In the genomic region with DNA sequence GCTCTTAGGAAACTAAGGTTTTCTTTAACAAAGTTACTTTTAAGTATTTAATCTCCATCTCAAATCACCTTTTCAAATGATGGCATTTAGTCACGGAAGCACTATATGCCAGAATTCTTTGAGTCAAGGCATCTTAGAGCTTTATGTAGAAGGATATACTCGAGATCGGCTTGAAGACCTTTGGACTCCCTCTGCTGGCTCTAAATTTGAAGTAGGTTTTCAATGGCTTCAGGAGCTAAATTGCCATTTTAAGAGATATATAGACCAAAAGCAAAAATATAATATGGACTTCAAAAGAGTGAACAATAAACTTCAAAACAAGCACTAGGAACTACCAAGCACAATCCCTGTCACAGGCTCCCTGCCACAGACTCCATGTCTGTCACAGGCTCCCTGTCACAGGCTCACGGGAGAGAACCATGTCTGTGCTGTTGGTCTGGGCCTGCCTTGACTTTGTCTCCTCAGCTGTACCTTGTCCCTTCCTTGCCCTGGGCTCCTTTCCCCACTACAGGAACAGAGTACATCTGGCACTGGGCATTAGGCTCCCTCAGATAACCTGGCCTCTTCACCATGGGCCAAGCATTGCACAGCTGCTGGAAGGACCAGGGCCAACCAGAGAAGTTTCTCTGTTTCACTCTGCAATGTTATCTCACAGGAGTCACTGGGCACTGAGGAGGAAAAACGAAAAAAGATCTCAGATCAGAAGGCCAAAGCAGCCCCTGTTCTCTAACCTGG, we compare ENCODE assay signal across 11 mouse cellular contexts. TPM values are rescaled to one million over a fixed set of nuclear protein-coding genes. Genes with fewer than 3 reads are reported as not detected.
DNase-seq lines count a peak whose midpoint lies in the region; ATAC-seq and TF ChIP-seq lines count a peak whose summit lies in the region.
"Had no signal": no experiment of that assay in that cellular context is flagged by ENCODE, and none has a peak within 500 bp of the region (broad histone marks: within the 10 kb centered on the region; RNA-seq: fewer than 3 reads in every experiment).

No protein-coding gene starts in this region.

- H3K9me3 ChIP-seq in heart, embryonic 12.5 days (replicated peaks) = 0 out of 2 replicates have a peak, but pooled peaks cover 5% of the 10 kb centered on the region
- no peaks in the 10 kb centered on the region for H3K9me3 ChIP-seq in lung, embryonic 14.5 days (ENCODE audit: low read depth, low read length)
- no peaks in the 10 kb centered on the region for H3K9me3 ChIP-seq in kidney, postnatal 0 days (replicated peaks; ENCODE audit: low read length)
- no peaks in the 10 kb centered on the region for H3K9me3 ChIP-seq in forebrain, embryonic 12.5 days
- H3K9me3 ChIP-seq: forebrain, embryonic 15.5 days; lung, embryonic 15.5 days had no signal

- peaks cover 52% of the 10 kb centered on the region for H3K36me3 ChIP-seq in heart, embryonic 12.5 days
- peaks cover 52% of the 10 kb centered on the region for H3K36me3 ChIP-seq in lung, embryonic 14.5 days (ENCODE audit: insufficient read depth)
- peaks cover 29% of the 10 kb centered on the region; the same call in 1 of the 2 replicates for H3K36me3 ChIP-seq in kidney, postnatal 0 days (ENCODE audit: insufficient read depth, low read length)
- H3K36me3 ChIP-seq in forebrain, embryonic 12.5 days (replicated peaks) = 0 out of 2 replicates have a peak, but pooled peaks cover 5% of the 10 kb centered on the region

- peaks cover 39% of the 10 kb centered on the region for H3K4me1 ChIP-seq in heart, embryonic 12.5 days (replicated peaks)
- H3K4me1 ChIP-seq in lung, embryonic 14.5 days (ENCODE audit: insufficient read depth) = peaks cover 11% of the 10 kb centered on the region; the same call in 1 of the 2 replicates
- H3K4me1 ChIP-seq in kidney, postnatal 0 days (replicated peaks; ENCODE audit: insufficient read depth, low read length) = peaks cover 20% of the 10 kb centered on the region
- H3K4me1 ChIP-seq in forebrain, embryonic 12.5 days = peaks cover 14% of the 10 kb centered on the region

- H3K4me3 ChIP-seq in heart, embryonic 12.5 days = no peak overlapping the region
- no peak overlapping the region for H3K4me3 ChIP-seq in lung, embryonic 14.5 days (ENCODE audit: low read depth, low read length)
- H3K4me3 ChIP-seq in kidney, postnatal 0 days (replicated peaks; ENCODE audit: low read depth, low read length) = no peak overlapping the region
- H3K4me3 ChIP-seq in forebrain, embryonic 12.5 days (replicated peaks) = no peak overlapping the region
- H3K4me3 ChIP-seq: forebrain, embryonic 15.5 days; lung, embryonic 15.5 days had no signal

- no peak overlapping the region for H3K9ac ChIP-seq in heart, embryonic 12.5 days
- H3K9ac ChIP-seq in lung, embryonic 14.5 days = no peak overlapping the region
- H3K9ac ChIP-seq in kidney, postnatal 0 days (ENCODE audit: low read depth, low read length) = no peak overlapping the region
- no peak overlapping the region for H3K9ac ChIP-seq in forebrain, embryonic 12.5 days
- H3K9ac ChIP-seq: forebrain, embryonic 15.5 days; lung, embryonic 15.5 days had no signal

- H3K27ac ChIP-seq in heart, embryonic 12.5 days (ENCODE audit: poor library complexity, severe bottlenecking) = no peak overlapping the region
- H3K27ac ChIP-seq in lung, embryonic 14.5 days (ENCODE audit: low read depth) = no peak overlapping the region
- no peak overlapping the region for H3K27ac ChIP-seq in kidney, postnatal 0 days
- H3K27ac ChIP-seq in forebrain, embryonic 12.5 days = no peak overlapping the region
- H3K27ac ChIP-seq: forebrain, embryonic 15.5 days had no signal

- 74% methylated on average over 5 of the region's 5 CpGs for WGBS in heart, embryonic 12.5 days
- 71% methylated on average over 5 of the region's 5 CpGs for WGBS in lung, embryonic 14.5 days
- WGBS in kidney, postnatal 0 days = 78% methylated on average over 5 of the region's 5 CpGs
- WGBS in forebrain, embryonic 12.5 days = 90% methylated on average over 5 of the region's 5 CpGs

- DNase-seq in heart, adult 11 months = peak; percentile 91
- DNase-seq in lung, embryonic 14.5 days = peak; percentile 49
- DNase-seq in lung, postnatal 10 days = no peak
- no peak for DNase-seq in kidney, postnatal 0 days (ENCODE audit: low spot score)
- DNase-seq in naive thymus-derived CD4-positive, alpha-beta T cell, adult 2 months (ENCODE audit: low read depth) = peak; percentile 9
- DNase-seq in urinary bladder, postnatal 25 days (ENCODE audit: low spot score) = no peak
- DNase-seq: heart, postnatal 4 days had no signal

- no peak overlapping the region for H3K4me2 ChIP-seq in heart, embryonic 12.5 days
- no peak overlapping the region for H3K4me2 ChIP-seq in lung, embryonic 14.5 days
- H3K4me2 ChIP-seq in kidney, postnatal 0 days (ENCODE audit: low read length) = no peak overlapping the region
- H3K4me2 ChIP-seq in forebrain, embryonic 12.5 days = no peak overlapping the region
- H3K4me2 ChIP-seq: forebrain, embryonic 15.5 days; lung, embryonic 15.5 days had no signal

- H3K27me3 ChIP-seq in heart, embryonic 12.5 days (replicated peaks) = no peaks in the 10 kb centered on the region
- no peaks in the 10 kb centered on the region for H3K27me3 ChIP-seq in lung, embryonic 14.5 days (ENCODE audit: insufficient read depth, low read length)
- no peaks in the 10 kb centered on the region for H3K27me3 ChIP-seq in kidney, postnatal 0 days (ENCODE audit: insufficient read depth, low read length)
- H3K27me3 ChIP-seq in forebrain, embryonic 12.5 days = peaks cover 12% of the 10 kb centered on the region
- H3K27me3 ChIP-seq: forebrain, embryonic 15.5 days; lung, embryonic 15.5 days had no signal

- peak; percentile 28 for TF ChIP-seq CTCF in lung, embryonic 14.5 days (IDR thresholded peaks at IDR 0.05; ENCODE audit: low read depth)
- peak; percentile 44 for TF ChIP-seq CTCF in kidney, postnatal 0 days (IDR thresholded peaks at IDR 0.05; ENCODE audit: low read depth)

- ATAC-seq in heart, embryonic 12.5 days (ENCODE audit: insufficient number of reproducible peaks, low FRiP score) = no peak
- ATAC-seq in lung, embryonic 14.5 days (ENCODE audit: insufficient read depth) = no peak
- no peak for ATAC-seq in kidney, postnatal 0 days (replicated peaks; ENCODE audit: low FRiP score, low read depth)
- no peak for ATAC-seq in forebrain, embryonic 12.5 days (ENCODE audit: low FRiP score)
- ATAC-seq: forebrain, embryonic 15.5 days had no signal

RNA-seq across cellular contexts. Expression of gene Foxo3, which starts 8.6 kb away (rescaled TPM):
- polyA plus RNA-seq in heart, embryonic 12.5 days (2016; fragmentation: Nextera tagmentation; extraction: Ambion mirVana) = 4.5 and 5.8 TPM in 2 replicates
- polyA plus RNA-seq in lung, embryonic 14.5 days (2014; fragmentation: Nextera tagmentation; extraction: Ambion mirVana) = 9.0 and 9.4 TPM in 2 replicates
- polyA plus RNA-seq in kidney, postnatal 0 days (2015; fragmentation: Nextera tagmentation; extraction: Ambion mirVana) = 8.7 and 9.7 TPM in 2 replicates
- polyA plus RNA-seq in forebrain, embryonic 12.5 days (2016; fragmentation: Nextera tagmentation; extraction: Ambion mirVana) = 3.1 TPM in 2 replicates

Comparison
In these comparisons a context has a peak if more than half of its experiments do, and no peak if none do; other contexts are left out.
1. DNase-seq: peak in heart, adult 11 months (single experiment), lung, embryonic 14.5 days (single experiment) and naive thymus-derived CD4-positive, alpha-beta T cell, adult 2 months (single experiment); none in lung, postnatal 10 days (single experiment), kidney, postnatal 0 days (single experiment) and urinary bladder, postnatal 25 days (single experiment).